Mouse (Mus musculus) hindbrain, embryonic 14.5 days (tissue): ENCODE data around the gene Slc45a1. TPM values are rescaled to one million over a fixed set of nuclear protein-coding genes. Genes with fewer than 3 reads are reported as not detected.

Experiments used
- ATAC-seq: fragments of 200-750 bp; cut with Nextera tagmentation; 2 replicates; pipeline ENCODE4 v1.8.0; 2017; ENCODE audit warnings: moderate number of reproducible peaks, mild to moderate bottlenecking, moderate TSS enrichment, moderate library complexity; ENCODE audit not compliant: low FRiP score
- DNase-seq: peaks from one replicate; pipeline ENCODE4 v3.0.0-alpha.2; 2015; ENCODE audit warnings: low spot score
- H3K27ac ChIP-seq: fragments of 300-500 bp; sonication (generic); 2 replicates; pipeline ENCODE4 v1.5.1; 2014; ENCODE audit warnings: mild to moderate bottlenecking, moderate library complexity
- H3K27me3 ChIP-seq: fragments of 300-500 bp; sonication (generic); 2 replicates; pipeline ENCODE4 v1.6.1; 2014; ENCODE audit warnings: mild to moderate bottlenecking, low read length, mixed read lengths; ENCODE audit not compliant: control insufficient read depth, insufficient read depth
- H3K36me3 ChIP-seq: fragments of 300-500 bp; sonication (generic); replicated peaks from 2 replicates; pipeline ENCODE4 v1.6.1; 2014; ENCODE audit not compliant: control insufficient read depth, insufficient read depth
- H3K4me1 ChIP-seq: fragments of 300-500 bp; sonication (generic); replicated peaks from 2 replicates; pipeline ENCODE4 v1.6.1; 2014; ENCODE audit warnings: antibody characterized with exemption, low read length, mixed read lengths; ENCODE audit not compliant: control insufficient read depth, insufficient read depth
- H3K4me2 ChIP-seq: fragments of 300-500 bp; sonication (generic); replicated peaks from 2 replicates; pipeline ENCODE4 v1.6.1; 2014; ENCODE audit warnings: mild to moderate bottlenecking, moderate library complexity
- H3K4me3 ChIP-seq: fragments of 300-500 bp; sonication (generic); replicated peaks from 2 replicates; pipeline ENCODE4 v1.5.1; 2014; ENCODE audit warnings: mild to moderate bottlenecking, low read length
- H3K9ac ChIP-seq: fragments of 300-500 bp; sonication (generic); 2 replicates; pipeline ENCODE4 v1.6.1; 2014
- H3K9me3 ChIP-seq: fragments of 300-500 bp; sonication (generic); 2 replicates; pipeline ENCODE4 v1.6.1; 2016; ENCODE audit warnings: low read length; ENCODE audit not compliant: control insufficient read depth
- WGBS: fragments of 180-500 bp; shearing (Covaris S2); extraction: QIAGEN DNeasy Blood & Tissue Kit; methylation state at CpG from one replicate; pipeline ENCODE4 v1.1.7; 2014; 5-methylcytosine and 5-hydroxymethylcytosine counted together
- polyA plus RNA-seq: library from polyadenylated mRNA; unstranded; fragments of >200 nt; fragmentation: Nextera tagmentation; extraction: Ambion mirVana; gene quantifications from 2 replicates; pipeline ENCODE4 v1.2.1, GENCODE M21; 2014

The Slc45a1 gene
- polyA plus RNA-seq, 1 experiment from 2014 or later = 35.9 TPM

- no peak for ATAC-seq
- Histone ChIP-seq H3K4me2 (no peak overlapping the region), H3K9ac (no peak overlapping the region), H3K9me3 (0 out of 2 replicates have a peak, but pooled peaks cover 2% of the 10 kb centered on the region), H3K36me3 (no peaks in the 10 kb centered on the region), H3K4me1 (no peaks in the 10 kb centered on the region), H3K27me3 (no peaks in the 10 kb centered on the region), H3K27ac (no peak overlapping the region), H3K4me3 (no peak overlapping the region)
- 67% methylated on average over 8 of the region's 8 CpGs for WGBS
- DNase-seq = no peak
Observed at GRCm38 (mm10) chr4:150685778-150686493, 34.0 kb upstream of the Slc45a1 start.

- no peak for ATAC-seq
- 54% methylated on average over 15 of the region's 15 CpGs for WGBS
- H3K4me2 ChIP-seq = no peak overlapping the region
- DNase-seq = no peak
- H3K27me3 ChIP-seq = no peaks in the 10 kb centered on the region
- H3K27ac ChIP-seq = no peak overlapping the region
- H3K36me3 ChIP-seq = no peaks in the 10 kb centered on the region
- no peak overlapping the region for H3K4me3 ChIP-seq
- 0 out of 2 replicates have a peak, but pooled peaks cover 8% of the 10 kb centered on the region for H3K9me3 ChIP-seq
- no peaks in the 10 kb centered on the region for H3K4me1 ChIP-seq
- no peak overlapping the region for H3K9ac ChIP-seq
Observed at GRCm38 (mm10) chr4:150685043-150685777, 33.2 kb upstream of the Slc45a1 start.

- Histone ChIP-seq H3K27me3 (no peaks in the 10 kb centered on the region), H3K4me3 (no peak overlapping the region), H3K27ac (no peak overlapping the region), H3K36me3 (no peaks in the 10 kb centered on the region), H3K9me3 (0 out of 2 replicates have a peak, but pooled peaks cover 8% of the 10 kb centered on the region), H3K4me1 (no peaks in the 10 kb centered on the region), H3K9ac (no peak overlapping the region), H3K4me2 (no peak overlapping the region)
- ATAC-seq = no peak
- 81% methylated on average over 5 of the region's 5 CpGs for WGBS
- DNase-seq = no peak
Observed at GRCm38 (mm10) chr4:150680373-150680772, 28.4 kb upstream of the Slc45a1 start.

- no peak overlapping the region for H3K9ac ChIP-seq
- H3K36me3 ChIP-seq = no peaks in the 10 kb centered on the region
- H3K4me1 ChIP-seq = no peaks in the 10 kb centered on the region
- 0 out of 2 replicates have a peak, but pooled peaks cover 8% of the 10 kb centered on the region for H3K9me3 ChIP-seq
- no peak for ATAC-seq
- H3K27me3 ChIP-seq = no peaks in the 10 kb centered on the region
- 96% methylated on average over 20 of the region's 20 CpGs for WGBS
- no peak for DNase-seq
- no peak overlapping the region for H3K4me3 ChIP-seq
- H3K27ac ChIP-seq = no peak overlapping the region
- H3K4me2 ChIP-seq = no peak overlapping the region
Observed at GRCm38 (mm10) chr4:150678789-150679188, 26.8 kb upstream of the Slc45a1 start.

GRCm38 (mm10) chr4:150677846-150678224, 25.9 kb upstream of the Slc45a1 start:
- Histone ChIP-seq H3K27me3 (no peaks in the 10 kb centered on the region), H3K9ac (no peak overlapping the region), H3K9me3 (0 out of 2 replicates have a peak, but pooled peaks cover 8% of the 10 kb centered on the region), H3K4me3 (no peak overlapping the region), H3K36me3 (no peaks in the 10 kb centered on the region), H3K4me2 (no peak overlapping the region), H3K4me1 (no peaks in the 10 kb centered on the region), H3K27ac (no peak overlapping the region)
- 9% methylated on average over 4 of the region's 4 CpGs for WGBS
- DNase-seq (no peak), ATAC-seq (no peak)

GRCm38 (mm10) chr4:150677126-150677845, 25.3 kb upstream of the Slc45a1 start:
- Histone ChIP-seq H3K27ac (no peak overlapping the region), H3K9ac (no peak overlapping the region), H3K27me3 (no peaks in the 10 kb centered on the region), H3K4me3 (no peak overlapping the region), H3K9me3 (0 out of 2 replicates have a peak, but pooled peaks cover 8% of the 10 kb centered on the region), H3K4me2 (peak overlapping the region; percentile 22; the same call in 1 of the 2 replicates), H3K36me3 (no peaks in the 10 kb centered on the region), H3K4me1 (no peaks in the 10 kb centered on the region)
- no peak for DNase-seq
- no peak; the same call in 1 of the 2 replicates for ATAC-seq
- 18% methylated on average over 10 of the region's 10 CpGs for WGBS

- ATAC-seq = no peak
- 61% methylated on average over 13 of the region's 13 CpGs for WGBS
Observed at GRCm38 (mm10) chr4:150676029-150676428, 24.1 kb upstream of the Slc45a1 start.

GRCm38 (mm10) chr4:150675274-150675673, 23.3 kb upstream of the Slc45a1 start:
- Histone ChIP-seq H3K36me3 (no peaks in the 10 kb centered on the region), H3K27ac (no peak overlapping the region), H3K27me3 (no peaks in the 10 kb centered on the region), H3K4me3 (no peak overlapping the region), H3K9me3 (0 out of 2 replicates have a peak, but pooled peaks cover under 1% of the 10 kb centered on the region), H3K9ac (no peak overlapping the region), H3K4me1 (no peaks in the 10 kb centered on the region), H3K4me2 (no peak overlapping the region)
- 92% methylated on average over 10 of the region's 10 CpGs for WGBS
- DNase-seq = no peak
- ATAC-seq = no peak

More at GRCm38 (mm10) chr4:150676029-150676428, 24.1 kb upstream of the Slc45a1 start:
- no peak overlapping the region for H3K27ac ChIP-seq
- no peak overlapping the region for H3K4me3 ChIP-seq
- no peaks in the 10 kb centered on the region for H3K36me3 ChIP-seq
- H3K9me3 ChIP-seq = 0 out of 2 replicates have a peak, but pooled peaks cover 8% of the 10 kb centered on the region
- no peaks in the 10 kb centered on the region for H3K4me1 ChIP-seq
- H3K27me3 ChIP-seq = no peaks in the 10 kb centered on the region
- no peak for DNase-seq
- H3K4me2 ChIP-seq = no peak overlapping the region
- H3K9ac ChIP-seq = no peak overlapping the region

GRCm38 (mm10) chr4:150665806-150666205, 13.8 kb upstream of the Slc45a1 start:
- 90% methylated on average over 10 of the region's 10 CpGs for WGBS
- H3K27me3 ChIP-seq = no peaks in the 10 kb centered on the region
- DNase-seq (no peak), ATAC-seq (no peak)
- H3K27ac ChIP-seq = no peak overlapping the region
- no peak overlapping the region for H3K4me3 ChIP-seq
- H3K36me3 ChIP-seq = no peaks in the 10 kb centered on the region
- H3K4me2 ChIP-seq = no peak overlapping the region
- H3K9ac ChIP-seq = no peak overlapping the region
- H3K9me3 ChIP-seq = no peaks in the 10 kb centered on the region
- 0 out of 2 replicates have a peak, but pooled peaks cover 3% of the 10 kb centered on the region for H3K4me1 ChIP-seq
